Comparison of ENCODE assay signal across 10 mouse cellular contexts in genomic region chr17:84126168-84126567, GRCm38 (mm10).
DNase-seq lines count a peak whose midpoint lies in the region; ATAC-seq lines count a peak whose summit lies in the region.
"Had no signal": no experiment of that assay in that cellular context is flagged by ENCODE, and none has a peak within 500 bp of the region (broad histone marks: within the 10 kb centered on the region; RNA-seq: fewer than 3 reads in every experiment).

No protein-coding gene starts in this region.

- DNase-seq in adrenal gland, adult 2 months: peak; percentile 19
- DNase-seq in adrenal gland, adult 18-20 months (ENCODE audit: low spot score in 2 of 2): no peak
- peak; percentile 35 for DNase-seq in thymus, postnatal 25 days
- DNase-seq in thymus, postnatal 36 days: no peak
- peak; percentile 59 for DNase-seq in lung, postnatal 10 days
- DNase-seq in gastrocnemius, postnatal 4 days (ENCODE audit: low spot score in 2 of 2): no peak
- DNase-seq in urinary bladder, postnatal 4 days (ENCODE audit: low spot score in 2 of 2): no peak
- DNase-seq: cerebellum, adult 11 months had no signal

- no peak for ATAC-seq in CD4-positive, CD25-positive, alpha-beta regulatory T cell, adult 4 months
- ATAC-seq: inflammation-experienced regulatory T-cells, adult 6 months had no signal

Comparison
In these comparisons a context has a peak if more than half of its experiments do, and no peak if none do; other contexts are left out.
1. DNase-seq: peak in adrenal gland, adult 2 months (single experiment), thymus, postnatal 25 days (single experiment) and lung, postnatal 10 days (single experiment); none in adrenal gland, adult 18-20 months (0 of 2), thymus, postnatal 36 days (0 of 2), gastrocnemius, postnatal 4 days (0 of 2) and urinary bladder, postnatal 4 days (0 of 2).